Mouse (Mus musculus) gonadal fat pad, adult 2 months (tissue): ENCODE results near the gene Calml4. TPM values are rescaled to one million over a fixed set of nuclear protein-coding genes. Genes with fewer than 3 reads are reported as not detected.
A peak's percentile ranks its signal among the peaks of the same experiment; 100 is the strongest.
"Not testable (repeated sequence)": the region's sequence is repeated elsewhere in the genome, so short reads cannot be mapped to it uniquely, and the experiment has no call there.

ENCODE experiments used
- DNase-seq: peaks from one replicate; pipeline ENCODE4 v3.0.0-alpha.2; 2012; ENCODE audit warnings: low read depth
- polyA plus RNA-seq: library from polyadenylated mRNA; depleted of rRNA; stranded (reverse); fragments of >200 nt; gene quantifications from 2 replicates; pipeline ENCODE4 v1.2.3, GENCODE M21; 2012; rRNA removed

Calml4 gene
- polyA plus RNA-seq = 8.9 and 17.1 TPM in 2 replicates

- no peak for DNase-seq
Observed at GRCm38 (mm10) chr9:62857719-62858261, at the start of gene Calml4. Gene Calml4 (plus strand): TSS chr9:62858080.

- DNase-seq = no peak
Observed at GRCm38 (mm10) chr9:62810095-62810494, 47.8 kb upstream of the Calml4 start.

DNA sequence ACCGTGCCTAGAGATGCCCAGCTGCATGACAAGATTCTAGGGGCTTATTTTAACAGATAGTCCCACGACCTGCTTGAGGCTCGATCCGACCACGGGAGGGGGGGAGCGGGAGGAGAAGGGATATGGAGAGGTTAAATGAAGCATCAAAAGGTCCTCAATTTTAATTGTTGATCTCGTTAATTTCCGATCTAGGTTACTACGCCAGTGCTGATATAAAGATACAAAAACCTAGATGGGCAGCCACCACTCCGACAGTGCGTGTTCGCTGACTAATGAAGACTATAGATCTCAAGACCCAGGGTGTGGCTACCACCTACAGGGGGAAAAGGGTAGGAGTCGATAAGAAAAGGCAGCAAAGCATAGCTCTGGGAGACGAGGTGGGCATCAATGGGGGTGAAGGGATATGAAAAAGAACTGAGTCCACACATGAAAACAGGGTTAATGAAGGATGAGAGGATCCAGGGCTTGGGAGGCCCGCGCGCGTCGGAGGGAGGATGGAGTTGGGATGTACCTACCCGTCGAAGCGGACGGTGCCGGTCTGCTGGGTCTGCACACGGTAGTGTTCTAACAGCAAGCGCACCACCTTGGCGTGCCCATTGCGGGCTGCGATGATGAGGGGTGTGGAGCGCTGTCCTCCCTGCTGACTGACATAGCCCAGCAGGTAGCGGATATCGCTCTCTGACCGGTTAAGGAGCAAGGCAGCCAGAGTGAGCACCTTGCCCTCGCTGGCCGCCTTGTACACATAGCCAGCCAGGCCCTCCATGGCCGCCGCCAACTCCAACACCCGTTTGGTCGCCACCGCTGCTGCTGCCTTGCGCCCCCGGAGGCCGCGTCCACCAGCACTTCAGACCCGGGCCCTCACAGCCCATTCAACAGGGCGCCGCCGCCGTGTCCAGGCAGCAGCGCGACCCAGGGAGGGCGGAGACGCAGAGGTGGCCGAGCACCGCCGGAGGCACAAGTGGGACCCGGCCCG, 47.1 kb upstream of the Calml4 start:
- DNase-seq = no peak

DNA sequence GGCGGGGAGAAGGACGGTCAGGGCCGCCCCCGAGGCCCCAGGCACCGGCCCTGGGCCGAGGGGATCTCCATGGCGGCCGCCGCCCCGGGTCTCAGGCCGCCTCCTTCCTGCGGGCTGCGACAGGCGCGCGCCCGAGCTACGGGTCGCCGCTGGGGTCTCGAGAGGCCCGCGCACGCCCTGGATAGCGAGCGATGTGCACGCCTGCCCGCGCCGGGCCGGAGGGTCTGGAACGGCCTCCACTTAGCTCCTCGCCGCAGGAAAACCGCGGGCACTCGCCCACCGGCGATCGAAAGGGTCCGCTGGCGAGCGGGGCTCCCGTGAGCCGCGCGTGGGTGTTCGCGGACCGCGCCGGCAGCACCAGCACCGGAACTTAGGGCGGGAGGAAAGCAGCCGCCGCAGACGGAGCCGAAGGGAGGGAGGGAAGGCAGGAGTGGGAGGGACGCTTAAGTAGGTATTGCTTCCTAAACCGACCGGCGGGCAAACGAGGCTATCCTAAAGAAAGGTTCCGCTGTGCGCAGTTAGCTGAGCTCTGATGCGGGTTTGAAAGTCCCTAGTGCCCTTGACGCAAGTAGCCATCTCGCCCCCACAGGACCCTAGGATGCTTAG, 46.3 kb upstream of the Calml4 start, which contains the start of gene Fem1b:
TSS of gene Fem1b (minus strand) at position 419 of the 606 bp plus-strand sequence.
- DNase-seq = no peak

DNA sequence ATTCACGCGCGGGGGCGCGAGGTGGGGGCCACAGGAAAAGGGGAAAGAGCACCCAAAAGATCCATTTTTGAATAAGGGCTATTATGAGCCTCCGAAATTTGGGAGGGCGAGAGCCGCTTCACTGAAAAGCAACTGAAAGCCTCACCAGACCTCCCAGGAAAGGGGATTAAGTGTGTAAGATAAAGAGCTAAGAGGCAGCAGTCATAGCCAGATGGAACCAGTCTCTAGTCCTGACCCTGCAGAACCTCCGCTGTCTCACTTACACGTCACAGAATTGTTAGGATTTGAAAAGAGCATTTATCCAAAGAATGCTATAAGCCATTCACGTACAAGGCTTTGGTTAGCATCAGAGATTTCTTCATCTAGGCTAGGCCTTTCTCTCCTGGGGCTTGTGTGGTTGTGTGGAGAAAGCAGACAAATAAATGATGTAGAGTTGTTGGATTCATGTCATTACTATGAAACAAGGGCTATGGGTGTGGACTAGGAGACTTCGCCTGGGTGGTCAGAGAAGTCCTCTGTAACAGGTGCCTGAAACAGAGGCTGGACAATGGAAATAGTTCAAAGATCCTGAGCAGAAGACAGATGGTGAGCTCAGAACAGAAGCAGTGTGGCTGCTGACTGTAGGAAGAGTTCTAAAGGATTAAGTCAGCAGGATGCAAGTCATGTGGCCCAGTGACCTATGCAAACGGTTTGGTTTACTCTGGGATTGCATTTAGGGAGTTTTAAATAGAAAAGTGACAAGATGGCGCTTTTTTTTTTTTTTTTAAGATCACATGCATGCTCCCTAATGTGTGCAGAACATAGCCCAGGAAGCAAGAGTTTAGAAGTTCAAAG, 45.4 kb upstream of the Calml4 start:
- no peak for DNase-seq

- no peak for DNase-seq
Observed at GRCm38 (mm10) chr9:62814751-62815150, 43.1 kb upstream of the Calml4 start.

GRCm38 (mm10) chr9:62816323-62817098, 41.4 kb upstream of the Calml4 start:
- DNase-seq = no peak

- no peak for DNase-seq
Observed at GRCm38 (mm10) chr9:62817099-62817571, 40.7 kb upstream of the Calml4 start.

- DNase-seq = peak; percentile 95
Observed at GRCm38 (mm10) chr9:62817828-62818614, 39.9 kb upstream of the Calml4 start.

DNA sequence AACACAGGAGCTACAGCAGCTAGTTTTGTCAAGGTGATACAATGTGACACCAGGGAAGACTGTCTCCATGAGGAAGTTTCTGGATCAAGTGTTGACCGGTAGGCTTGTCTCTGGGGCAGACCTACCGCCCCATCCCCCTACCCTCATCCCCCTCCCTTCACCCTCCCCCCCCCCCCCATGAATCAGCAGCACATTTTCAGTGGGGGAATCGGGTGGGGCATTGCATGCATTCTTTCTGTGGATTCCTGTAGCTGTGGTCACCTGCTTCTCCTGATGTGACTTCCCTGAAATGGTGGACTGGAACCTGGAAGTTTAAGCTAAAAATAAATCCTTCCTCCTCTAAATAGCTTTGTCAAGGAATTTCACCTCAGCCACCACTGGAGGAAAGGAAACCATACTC, 38.4 kb upstream of the Calml4 start:
- DNase-seq = no peak

- DNase-seq = not testable (repeated sequence)
Observed at GRCm38 (mm10) chr9:62819910-62820309, 38.0 kb upstream of the Calml4 start.

DNA sequence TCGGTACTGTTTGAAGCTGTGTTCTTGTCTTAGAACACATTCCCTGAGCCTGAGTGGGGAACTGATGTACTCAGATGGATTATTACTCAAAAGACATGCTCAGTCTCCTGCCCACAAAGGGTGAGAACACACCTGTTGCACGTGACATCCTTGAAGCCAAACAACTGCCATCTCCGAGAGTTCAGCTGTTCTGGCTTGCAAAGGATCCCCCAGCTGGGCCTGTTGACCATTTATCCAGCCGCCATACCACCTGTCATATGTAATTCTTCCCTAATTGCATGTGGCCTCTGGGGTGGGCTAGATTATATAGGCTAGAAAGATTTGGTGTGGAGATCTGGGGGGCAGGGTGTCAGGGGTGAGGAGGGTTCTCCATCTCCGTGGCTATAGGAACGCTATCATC, 37.1 kb upstream of the Calml4 start:
- DNase-seq = no peak

DNA sequence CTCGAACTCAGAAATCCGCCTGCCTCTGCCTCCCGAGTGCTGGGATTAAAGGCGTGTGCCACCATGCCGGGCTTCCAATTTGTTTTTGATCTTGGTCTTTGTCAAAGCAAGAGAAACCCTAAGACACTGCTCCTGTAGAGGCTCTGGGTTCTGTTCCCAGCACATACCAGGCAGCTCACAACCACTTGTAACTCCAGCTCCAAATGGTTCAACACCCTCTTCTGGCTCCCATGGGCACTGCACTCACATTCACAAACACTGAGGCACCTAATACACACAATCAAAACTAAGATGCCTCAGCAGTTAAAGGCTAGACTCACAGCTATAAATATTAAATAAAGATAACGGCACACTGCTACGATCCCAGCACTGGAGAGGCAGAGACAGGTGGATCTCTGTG, 36.1 kb upstream of the Calml4 start:
- DNase-seq = no peak

- DNase-seq = no peak
Observed at GRCm38 (mm10) chr9:62825791-62826393, 32.0 kb upstream of the Calml4 start.

- no peak for DNase-seq
Observed at GRCm38 (mm10) chr9:62826456-62826855, 31.4 kb upstream of the Calml4 start.

DNA sequence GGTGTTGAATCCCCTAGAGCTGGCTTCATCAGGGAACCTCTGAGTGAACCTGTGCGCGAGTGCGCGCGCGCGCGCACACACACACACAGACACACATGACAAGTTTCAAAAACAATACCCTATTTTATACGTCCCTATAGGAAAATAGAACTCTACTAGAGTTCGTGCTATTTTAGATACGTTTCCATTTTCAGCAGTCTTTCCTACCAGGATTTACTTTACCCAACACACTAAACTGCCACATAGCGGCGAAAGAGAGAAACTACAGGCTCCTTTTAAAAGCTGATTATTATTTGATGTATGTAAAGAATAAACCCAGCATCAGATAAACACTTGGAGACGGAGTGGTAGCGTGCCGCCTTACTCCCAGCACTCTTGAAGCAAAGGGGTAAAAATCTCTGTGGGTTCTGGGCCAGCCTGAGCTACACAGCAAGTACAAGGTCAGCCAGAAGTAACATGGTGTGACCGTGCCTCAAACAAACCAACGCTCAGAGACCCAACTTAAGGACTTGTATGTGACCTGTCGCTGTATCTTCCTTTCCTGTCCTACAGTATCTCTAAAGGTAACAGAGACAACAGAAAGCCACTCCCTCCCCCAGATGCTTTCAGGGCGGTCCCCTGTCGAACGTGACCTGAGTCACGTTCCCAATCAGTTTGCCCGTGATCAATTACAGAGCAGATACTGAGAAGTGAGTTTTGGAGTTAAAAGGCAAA, 29.8 kb upstream of the Calml4 start:
- no peak for DNase-seq

DNA sequence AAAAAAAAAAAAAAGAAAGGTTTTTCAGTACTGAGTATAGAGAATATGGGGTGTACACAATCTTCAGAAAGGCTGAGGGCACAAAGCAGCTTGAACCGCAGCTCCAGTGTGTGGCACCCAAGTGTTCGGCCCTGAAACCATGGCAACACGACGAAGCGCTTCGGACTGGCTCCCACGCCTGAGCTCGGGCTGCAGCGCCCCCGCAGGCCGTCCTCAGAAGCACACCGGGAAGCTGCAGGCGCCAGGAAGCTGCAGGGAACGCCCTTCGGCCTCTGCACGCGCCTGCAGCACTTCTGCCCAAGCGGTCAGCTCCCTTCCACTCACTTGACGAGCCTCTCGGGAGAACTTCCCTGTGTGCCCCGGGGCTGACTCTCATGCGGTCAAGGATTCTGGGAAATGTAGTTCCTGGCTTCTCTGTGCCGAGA, 29.2 kb upstream of the Calml4 start:
- no peak for DNase-seq

GRCm38 (mm10) chr9:62829877-62830276, 28.0 kb upstream of the Calml4 start:
- no peak for DNase-seq

DNA sequence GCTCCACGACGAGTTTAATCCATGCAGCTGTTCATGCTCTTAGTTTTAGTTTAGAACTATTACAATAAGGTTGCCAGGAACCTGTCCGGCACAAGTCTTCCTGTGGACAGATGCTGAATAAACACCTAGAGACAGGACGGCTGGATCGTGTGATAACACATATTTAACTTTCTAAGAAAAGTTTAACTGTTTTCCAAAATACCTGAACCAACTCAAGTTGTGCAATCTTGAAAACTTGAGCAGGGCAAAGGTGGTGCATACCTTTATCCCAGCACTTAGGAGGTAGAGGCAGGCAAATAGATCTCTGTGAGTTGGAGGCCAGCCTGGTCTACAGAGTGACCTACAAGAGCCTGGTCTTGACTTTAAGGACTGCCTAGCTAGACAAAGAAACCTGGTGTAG, 23.0 kb upstream of the Calml4 start:
- no peak for DNase-seq
